Mouse (Mus musculus): ENCODE results near the gene Olfr477. TPM values are rescaled to one million over a fixed set of nuclear protein-coding genes. Genes with fewer than 3 reads are reported as not detected.

Olfr477 gene
- total RNA-seq (2023), result not detected

GRCm38 (mm10) chr7:107986393-107986792 lies at the start of gene Olfr477:
Gene Olfr477 (plus strand): TSS chr7:107986693.

GRCm38 (mm10) chr7:107954343-107954742 lies 32.1 kb upstream of the Olfr477 start, which contains the start of gene Olfr474:
Gene Olfr474 (plus strand): TSS chr7:107954643.

DNA sequence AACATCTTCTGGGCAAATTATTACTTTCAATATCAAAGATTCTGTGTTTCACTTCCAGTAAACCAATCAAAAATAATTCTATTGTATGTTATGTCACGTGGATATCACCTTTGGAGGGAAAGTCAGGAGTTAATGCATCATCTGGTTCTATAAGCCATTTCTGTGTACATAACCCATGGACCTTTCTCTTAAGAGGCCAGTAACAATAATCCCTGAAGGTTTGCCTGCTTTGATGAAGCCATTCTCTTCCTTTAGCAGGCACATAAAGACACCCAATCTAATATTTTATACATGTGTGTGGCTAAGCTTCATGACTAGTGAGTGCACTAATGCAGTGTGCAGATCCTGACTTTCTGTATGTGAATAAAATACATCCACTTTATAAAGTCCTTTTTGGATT lies 22.0 kb upstream of the Olfr477 start, which contains the start of gene Olfr476:
TSS of gene Olfr476 (plus strand) at position 301 of the 400 bp plus-strand sequence.

DNA sequence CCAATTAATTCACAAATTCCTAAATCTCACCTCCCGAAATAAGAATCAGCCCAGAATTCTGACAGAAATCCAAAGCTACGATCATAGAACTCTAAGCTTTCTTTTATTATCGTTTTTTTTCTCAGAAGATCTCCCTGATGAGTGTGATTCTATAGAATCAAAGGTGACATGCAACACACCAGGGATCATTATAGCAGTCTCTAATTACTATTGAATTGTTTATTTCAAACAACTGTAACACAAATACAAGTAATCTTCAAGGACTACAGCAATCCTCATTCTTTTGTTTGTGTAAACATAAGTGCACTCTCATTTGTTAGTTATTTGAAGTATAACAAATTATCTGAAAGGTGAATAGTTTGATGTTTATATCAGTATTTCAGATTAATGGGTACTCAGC lies 47.4 kb downstream of the Olfr477 start, which contains the start of gene Olfr478:
TSS of gene Olfr478 (minus strand) at position 101 of the 400 bp plus-strand sequence.

Other genes with a start within 250 kb of the Olfr477 start
- gene Cyb5r2, start 228.7 kb upstream of the Olfr477 start, total RNA-seq (2023), result not detected
- not detected for gene Ovch2, start 185.5 kb upstream of the Olfr477 start, total RNA-seq (2023)
- not detected for gene Olfr467, start 174.4 kb upstream of the Olfr477 start, total RNA-seq (2023)
- gene Olfr469, start 161.2 kb upstream of the Olfr477 start, total RNA-seq (2023), result not detected
- gene Olfr470, start 139.2 kb upstream of the Olfr477 start, total RNA-seq (2023), result not detected
- not detected for gene Olfr472, start 88.8 kb upstream of the Olfr477 start, total RNA-seq (2023)
- not detected for gene Olfr473, start 56.2 kb upstream of the Olfr477 start, total RNA-seq (2023)
- gene Olfr474, start 32.0 kb upstream of the Olfr477 start, total RNA-seq (2023), result not detected
- gene Olfr476, start 21.9 kb upstream of the Olfr477 start, total RNA-seq (2023), result not detected
- gene Olfr478, start 47.3 kb downstream of the Olfr477 start, total RNA-seq (2023), result not detected
- not detected for gene Olfr479, start 64.0 kb downstream of the Olfr477 start, total RNA-seq (2023)
- gene Olfr480, start 80.7 kb downstream of the Olfr477 start, total RNA-seq (2023), result not detected
- not detected for gene Olfr481, start 93.2 kb downstream of the Olfr477 start, total RNA-seq (2023)
- gene Olfr482, start 110.9 kb downstream of the Olfr477 start, total RNA-seq (2023), result 1 to 10 TPM; 1.5 to 2.4 TPM
- not detected for gene Olfr483, start 114.2 kb downstream of the Olfr477 start, total RNA-seq (2023)
- gene Olfr484, start 140.8 kb downstream of the Olfr477 start, total RNA-seq (2023), result not detected
- gene Olfr485, start 173.2 kb downstream of the Olfr477 start, total RNA-seq (2023), result not detected
- not detected for gene Olfr486, start 186.0 kb downstream of the Olfr477 start, total RNA-seq (2023)
- not detected for gene Olfr487, start 227.9 kb downstream of the Olfr477 start, total RNA-seq (2023)

Measured in B cell, adult 67 days (primary cell).